Mouse (Mus musculus) frontal cortex, postnatal 36 days (tissue): ENCODE results near the gene Serpinb3a.
A peak's percentile ranks its signal among the peaks of the same experiment; 100 is the strongest.

Experiments used
- DNase-seq, 2 experiments: peaks; one replicate each; pipeline ENCODE4 v3.0.0; 2022; ENCODE audit warnings: low spot score in 2 of 2

Serpinb3a gene

DNA sequence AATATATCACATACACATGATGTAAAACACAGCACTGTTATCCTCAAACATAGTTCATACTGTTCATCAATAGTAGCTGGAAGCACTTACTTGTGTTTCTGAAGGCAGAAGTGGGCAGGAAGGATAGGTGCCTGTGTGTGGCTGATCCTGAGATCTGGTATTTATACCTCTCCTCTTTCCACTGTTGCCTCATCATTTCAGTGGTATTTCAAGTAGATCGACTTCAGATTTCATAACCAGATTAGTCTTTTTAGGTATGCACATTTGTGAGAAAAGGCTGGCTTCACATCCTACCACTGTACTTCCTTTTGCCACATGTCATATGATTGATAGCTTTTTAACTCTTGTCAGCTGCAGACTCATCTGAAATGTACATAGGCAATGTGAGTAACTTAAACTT lies at the start of gene Serpinb3a:
TSS of gene Serpinb3a (minus strand) at position 101 of the 400 bp plus-strand sequence.
- no peak for DNase-seq

DNA sequence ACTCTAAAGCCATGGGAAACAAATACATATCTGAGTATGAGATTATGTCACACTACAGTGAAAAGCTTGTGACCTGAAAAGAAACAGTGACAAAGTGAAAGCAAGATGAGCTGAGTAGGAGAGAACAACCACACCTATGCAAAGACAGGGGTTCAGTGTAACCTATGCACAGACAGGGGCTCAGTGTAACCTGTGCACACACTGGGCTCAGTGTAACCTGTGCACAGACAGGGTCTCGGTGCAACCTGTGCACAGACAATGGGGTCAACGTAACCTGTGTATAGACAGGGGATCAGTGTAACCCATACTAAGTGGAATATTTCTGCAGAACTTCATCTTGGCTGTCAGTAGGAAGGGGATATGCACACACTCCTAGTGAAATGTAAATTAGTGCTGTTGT lies 46.3 kb upstream of the Serpinb3a start:
- no peak for DNase-seq

DNA sequence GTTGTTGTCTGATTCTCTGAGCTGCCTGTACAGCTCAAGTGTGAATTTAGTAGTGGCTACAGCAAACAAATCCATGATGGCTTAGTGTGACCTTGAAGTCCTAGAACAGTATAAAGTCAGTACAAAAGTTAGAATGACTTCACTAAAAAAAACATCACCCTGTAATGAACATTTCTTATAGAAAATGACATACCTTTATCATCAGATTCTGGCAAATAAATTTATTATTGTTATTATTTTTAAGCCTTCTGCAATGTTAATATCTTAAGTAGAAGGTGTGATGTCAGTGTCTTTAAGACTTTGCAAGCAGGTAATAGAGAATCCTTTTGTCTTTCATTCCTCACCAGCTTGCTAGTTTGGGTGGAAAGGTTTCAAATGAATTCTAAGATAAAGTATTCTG lies 31.3 kb upstream of the Serpinb3a start, which contains the start of gene Serpinb3d:
TSS of gene Serpinb3d (minus strand) at position 101 of the 400 bp plus-strand sequence.
- no peak for DNase-seq

DNA sequence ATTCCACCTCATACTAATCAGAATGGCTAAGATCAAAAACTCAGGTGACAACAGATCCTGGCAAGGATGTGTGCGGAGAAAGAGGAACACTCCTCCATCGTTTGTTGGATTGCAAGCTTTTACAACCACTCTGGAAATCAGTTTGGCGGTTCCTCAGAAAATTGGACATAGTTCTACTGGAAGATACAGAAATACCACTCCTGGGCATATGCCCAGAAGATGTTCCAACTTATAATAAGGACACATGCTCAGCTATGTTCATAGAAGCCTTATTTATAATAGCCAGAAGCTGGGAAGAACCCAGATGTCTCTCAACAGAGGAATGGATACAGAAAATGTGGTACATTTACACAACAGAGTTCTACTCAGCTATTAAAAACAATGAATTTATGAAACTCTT lies 17.9 kb downstream of the Serpinb3a start:
- peak in 1 of 2 experiments; percentile 59 for DNase-seq

DNA sequence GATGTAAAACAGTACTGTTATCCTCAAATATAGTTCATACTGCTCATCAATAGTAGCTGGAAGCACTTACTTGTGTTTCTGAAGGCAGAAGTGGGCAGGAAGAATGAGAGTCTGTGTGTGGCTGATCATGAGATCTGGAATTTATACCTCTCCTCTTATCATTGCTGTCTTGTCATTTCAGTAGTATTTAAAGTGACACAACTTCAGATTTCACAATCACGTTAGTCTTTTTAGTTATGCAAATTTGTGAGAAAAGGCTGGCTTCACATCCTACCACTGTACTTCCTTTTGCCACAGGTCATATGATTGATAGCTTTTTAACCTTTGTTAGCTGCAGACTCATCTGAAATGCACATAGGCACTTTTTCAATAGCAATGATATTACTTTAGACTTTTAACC lies 26.2 kb downstream of the Serpinb3a start:
- no peak for DNase-seq

DNA sequence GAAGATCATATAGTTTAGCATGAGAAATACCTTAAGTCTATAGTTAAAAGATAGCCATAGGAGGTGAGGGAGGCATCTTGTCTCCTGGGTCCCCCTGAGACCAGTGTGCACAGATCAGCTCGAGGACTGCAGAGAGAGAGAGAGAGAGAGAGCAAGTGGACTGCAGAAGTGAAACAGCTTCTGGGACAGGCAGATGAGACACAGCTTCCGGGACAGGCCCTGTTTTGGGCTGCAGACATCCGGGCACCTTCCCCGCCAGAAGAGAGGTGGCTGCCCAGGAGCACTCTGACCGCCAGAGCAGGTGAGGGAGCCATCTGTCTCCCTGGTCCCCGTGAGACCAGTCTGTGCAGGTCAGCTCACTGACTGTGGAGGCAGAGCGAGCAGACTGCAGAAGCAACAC lies 36.9 kb downstream of the Serpinb3a start:
- DNase-seq = no peak

DNA sequence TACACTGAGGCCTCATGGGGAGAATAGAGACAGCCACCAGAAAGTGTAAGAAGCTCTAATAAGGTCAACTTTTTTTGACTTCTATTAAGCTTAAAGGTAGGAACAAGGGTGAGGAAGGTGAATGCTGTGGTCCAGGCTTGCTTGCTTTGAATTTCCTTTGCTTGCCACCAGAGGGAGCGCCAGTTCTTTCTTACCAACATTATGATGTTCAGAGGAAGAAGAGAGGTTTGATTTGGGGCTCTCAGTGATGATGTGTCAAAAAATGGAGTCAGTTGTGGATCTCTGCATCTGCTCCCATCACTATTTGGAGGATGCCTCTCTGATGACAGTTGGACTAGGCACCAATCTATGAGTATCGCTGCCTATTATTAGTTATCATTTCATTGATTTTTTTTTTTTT lies 37.6 kb downstream of the Serpinb3a start:
- DNase-seq = peak; percentile 36

DNA sequence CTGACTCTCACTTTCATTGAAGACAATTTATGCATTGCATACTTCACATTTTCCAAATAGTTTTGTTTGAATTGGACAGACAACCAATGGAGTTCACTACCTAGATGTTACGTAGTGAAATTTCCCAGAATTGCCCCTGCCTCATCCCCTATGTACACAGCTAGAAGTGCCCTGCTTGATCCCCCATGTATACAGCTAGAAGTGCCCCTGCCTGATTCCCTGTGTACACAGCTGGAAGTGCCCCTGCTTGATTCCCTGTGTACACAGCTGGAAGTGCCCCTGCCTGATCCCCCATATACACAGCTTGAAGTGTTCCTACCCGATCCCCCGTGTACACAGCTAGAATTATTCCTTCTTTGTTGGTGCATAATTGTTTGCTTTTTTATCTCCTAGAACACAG lies 45.8 kb downstream of the Serpinb3a start:
- DNase-seq = no peak

DNA sequence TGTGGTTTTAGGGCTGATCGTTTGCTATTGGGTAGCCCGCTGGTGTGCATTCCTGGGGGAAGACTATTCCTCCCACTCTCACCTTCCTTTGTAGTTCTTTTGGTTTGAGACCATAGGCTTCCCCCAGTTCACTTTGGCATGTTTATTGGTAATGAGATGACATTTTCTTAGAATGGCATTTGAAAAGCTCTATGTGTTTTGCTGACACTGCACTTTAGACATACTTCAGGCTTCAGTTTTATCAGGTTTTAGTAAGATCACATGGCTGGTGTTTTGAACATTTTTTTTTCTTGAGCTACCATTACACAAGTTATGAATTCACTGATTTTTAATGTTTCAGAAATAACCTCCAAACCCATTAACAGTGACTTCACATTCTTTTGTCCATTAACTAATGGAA lies 50.3 kb downstream of the Serpinb3a start:
- DNase-seq = no peak

DNA sequence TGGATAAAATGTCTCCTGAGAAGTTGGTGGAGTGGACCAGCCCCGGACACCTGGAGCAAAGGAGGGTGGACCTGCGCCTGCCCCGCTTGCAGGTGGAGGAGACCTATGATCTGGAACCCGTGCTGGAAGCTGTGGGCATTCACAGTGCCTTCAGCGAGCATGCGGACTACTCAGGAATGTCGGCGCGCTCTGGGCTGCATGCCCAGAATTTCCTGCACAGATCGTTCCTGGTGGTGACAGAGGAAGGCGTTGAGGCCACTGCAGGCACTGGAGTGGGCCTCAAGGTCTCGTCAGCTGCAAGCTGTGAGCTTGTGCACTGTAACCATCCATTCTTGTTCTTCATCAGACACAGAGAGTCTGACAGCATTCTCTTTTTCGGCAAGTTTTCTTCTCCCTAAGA lies 51.7 kb downstream of the Serpinb3a start:
- no peak for DNase-seq
